Mouse (Mus musculus): ENCODE data around the gene Asah2. TPM values are rescaled to one million over a fixed set of nuclear protein-coding genes. Genes with fewer than 3 reads are reported as not detected.

Asah2 gene
- total RNA-seq, 2 experiments from 2014 or later = 17.8 to 23.2 TPM

- DNase-seq = peak; percentile 89
Observed at GRCm38 (mm10) chr19:31971998-31972397, 136.0 kb downstream of the Asah2 start.

- DNase-seq = no peak
Observed at GRCm38 (mm10) chr19:31971405-31971804, 136.6 kb downstream of the Asah2 start.

DNA sequence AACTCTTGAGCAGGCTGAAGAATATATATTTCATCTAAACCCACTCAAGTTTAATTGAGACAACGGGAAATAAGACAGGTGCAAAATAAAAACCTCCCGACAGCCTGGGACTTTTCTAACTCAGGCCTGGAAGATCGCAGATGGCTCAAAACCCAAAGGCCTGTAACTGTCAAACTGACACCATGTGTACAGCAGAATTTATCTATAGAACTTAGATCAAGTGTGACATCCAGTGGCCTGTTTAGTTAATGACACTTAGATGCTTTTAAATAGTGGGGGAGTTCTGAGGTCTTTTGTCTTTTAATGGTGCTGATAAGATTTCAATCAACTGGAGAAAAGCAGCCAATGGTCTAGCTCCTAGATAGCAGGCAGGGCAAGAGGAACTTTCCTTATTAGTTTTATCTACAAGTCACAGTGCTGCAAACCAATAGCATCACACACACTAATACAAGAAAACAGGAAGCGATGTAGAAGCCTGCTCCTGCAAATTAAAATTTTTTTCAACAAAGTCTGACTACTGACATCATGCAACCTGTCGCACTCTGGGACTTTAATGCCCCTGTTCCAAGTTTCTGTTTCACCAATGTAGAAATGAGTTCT is 140.0 kb downstream of the Asah2 start:
- DNase-seq = no peak

DNA sequence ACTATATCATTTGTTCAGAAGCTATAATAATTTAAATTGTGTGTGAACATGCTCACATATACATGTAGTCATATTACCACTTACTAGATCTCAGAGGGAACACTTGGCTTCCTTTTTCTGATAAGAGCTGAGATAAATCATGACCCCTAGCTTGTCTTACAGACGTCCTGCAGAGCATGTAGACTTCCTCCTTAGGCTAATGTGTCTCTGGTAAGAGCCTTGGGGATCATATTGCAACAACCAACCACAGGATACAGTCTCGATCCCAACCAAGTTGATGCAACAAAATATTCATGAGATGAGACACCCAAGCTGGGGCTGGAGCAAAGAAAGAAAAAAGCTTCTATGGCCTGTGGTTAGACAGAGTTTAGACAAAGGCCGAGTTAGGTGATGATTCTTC is 144.9 kb downstream of the Asah2 start:
- DNase-seq = no peak

GRCm38 (mm10) chr19:31960434-31960833 is 147.6 kb downstream of the Asah2 start:
- no peak for DNase-seq

GRCm38 (mm10) chr19:31956359-31956758 is 151.7 kb downstream of the Asah2 start:
- DNase-seq = no peak

DNA sequence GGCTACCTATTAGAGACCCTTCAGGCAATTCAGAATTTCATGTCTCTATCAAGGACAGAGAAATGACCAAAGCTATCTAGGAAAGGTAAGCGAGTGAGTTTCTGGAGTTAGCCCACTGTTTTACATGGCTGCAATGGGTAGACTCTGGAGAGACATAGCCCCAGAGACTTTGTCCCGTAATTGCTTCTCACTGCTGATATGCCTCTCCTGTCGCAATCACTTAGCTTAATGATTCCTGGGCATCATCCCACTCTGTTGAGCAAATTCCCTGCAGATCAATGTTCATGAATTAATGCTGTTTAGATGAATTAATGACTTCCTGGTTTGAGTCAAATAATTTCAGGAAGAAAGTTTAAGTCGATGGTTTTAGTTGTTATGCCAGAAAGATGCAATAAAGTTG is 153.3 kb downstream of the Asah2 start:
- no peak for DNase-seq

GRCm38 (mm10) chr19:31954267-31954666 is 153.7 kb downstream of the Asah2 start:
- no peak for DNase-seq

DNA sequence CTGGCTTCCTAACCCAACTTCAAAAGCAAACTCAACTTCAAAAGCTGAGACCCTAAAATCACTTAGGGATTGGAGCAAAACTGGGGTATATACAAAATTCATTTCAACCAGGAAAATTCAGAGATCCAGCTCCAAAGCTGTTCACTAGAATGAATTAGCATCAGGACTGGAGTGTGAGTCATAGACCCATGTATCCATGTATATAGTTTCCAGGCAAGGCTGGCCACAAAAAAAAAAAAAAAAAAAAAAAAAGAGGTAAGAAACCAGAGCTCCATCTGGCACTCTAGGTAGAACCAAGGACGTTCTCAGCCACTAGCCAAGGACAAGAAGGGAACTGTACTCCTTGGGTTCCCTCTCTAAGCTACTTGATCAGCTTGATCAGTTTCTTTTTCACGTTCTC is 154.2 kb downstream of the Asah2 start:
- no peak for DNase-seq

DNA sequence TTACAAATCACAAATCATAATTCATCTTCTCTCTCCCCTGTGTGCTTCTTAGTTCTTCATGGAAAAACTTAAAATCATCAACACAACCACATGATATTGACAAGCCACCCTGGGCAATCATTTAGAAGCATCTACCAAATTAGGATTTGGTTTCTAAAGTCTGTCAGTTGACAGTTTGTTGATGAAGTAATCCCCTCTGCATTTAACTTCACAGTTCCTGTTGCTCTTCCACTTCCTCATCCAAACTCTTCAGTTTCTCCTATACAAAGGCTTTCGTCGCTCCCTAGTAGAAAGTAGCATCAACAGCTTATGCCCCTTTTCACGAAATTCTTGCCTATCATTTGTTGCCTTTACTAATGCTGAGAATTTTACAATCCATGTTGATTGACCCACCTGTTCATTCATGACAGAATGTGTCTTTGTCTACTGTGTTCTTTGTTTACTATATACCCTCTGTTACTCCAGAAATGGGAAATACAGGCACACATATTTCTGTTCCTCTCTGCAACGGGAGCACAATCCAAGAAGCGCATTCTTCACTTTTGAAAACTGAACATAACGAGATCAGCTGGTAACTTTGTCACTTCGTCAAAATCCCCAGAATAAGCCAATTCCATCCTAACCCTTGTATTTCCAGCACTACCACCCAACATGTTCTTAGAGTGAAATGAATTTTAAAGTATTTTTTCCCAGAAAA is 157.1 kb downstream of the Asah2 start:
- DNase-seq = no peak

Other genes with a start within 250 kb of the Asah2 start
- 10 to 100 TPM in 1 of 2 experiments, 1 to 10 TPM in 1; 5.6 to 13.7 TPM for gene A1cf, start 239.4 kb downstream of the Asah2 start, total RNA-seq (2021)